Mouse (Mus musculus) liver, embryonic 14.5 days (tissue): Measurements from ENCODE around the gene Grid2.

ENCODE experiments used
- CTCF ChIP-seq: IDR thresholded peaks from 2 replicates; pipeline ENCODE4 v1.5.1; 2016; ENCODE audit warnings: antibody characterized with exemption, low read depth, control low read depth
- EP300 ChIP-seq: IDR thresholded peaks from 2 replicates; pipeline ENCODE4 v1.6.1; 2016; ENCODE audit warnings: antibody characterized with exemption, low read depth

- TF ChIP-seq CTCF (no peak), EP300 (no peak)
Observed at GRCm38 (mm10) chr6:63432751-63433150, 177.1 kb downstream of the Grid2 start.
